Mouse (Mus musculus) midbrain, embryonic 14.5 days (tissue): ENCODE measurements at regions not wholly inside any gene's neighbourhood (a gene's known extent, or its start where the extent isn't known, plus 50 kb on each side); places are given as distances from the start of the nearest gene placed in this dataset. TPM values are rescaled to one million over a fixed set of nuclear protein-coding genes. Genes with fewer than 3 reads are reported as not detected.

Experiments used
- microRNA-seq: library from miRNA; unstranded; fragments of <30 nt; microRNA quantifications from one replicate; pipeline ENCODE4, GENCODE M21; 2016

Small RNAs in the stretch of these regions (microRNA-seq; reads per million reads assigned to microRNA genes)
- not detected for gene Gm44396
